Mouse (Mus musculus): ENCODE results near the gene Gm17361. TPM values are rescaled to one million over a fixed set of nuclear protein-coding genes. Genes with fewer than 3 reads are reported as not detected.
"Not testable (repeated sequence)": the region's sequence is repeated elsewhere in the genome, so short reads cannot be mapped to it uniquely, and the experiment has no call there.

The Gm17361 gene
- polyA plus RNA-seq (2011; ENCODE audit: insufficient read length, low read depth, missing spikeins): not detected in 2 replicates

DNA sequence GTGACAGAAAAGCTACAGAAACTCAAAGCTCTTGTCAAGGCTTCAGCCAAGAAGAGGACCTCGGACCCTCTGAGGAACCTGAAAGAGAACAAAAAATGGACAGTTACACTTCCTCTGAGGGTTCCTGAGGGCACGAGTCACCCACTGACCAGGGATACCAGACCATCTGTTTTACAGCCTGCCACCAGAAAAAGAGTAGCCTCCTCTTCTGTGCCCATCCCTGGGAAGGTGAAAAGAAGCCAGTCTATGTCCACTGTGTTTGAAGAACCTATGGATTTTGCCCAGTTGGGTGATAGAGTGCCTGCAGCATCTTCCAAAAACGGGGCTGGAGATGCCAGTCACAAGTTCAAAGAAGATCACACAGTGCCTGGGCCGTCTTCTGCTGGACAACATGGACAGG is at the start of gene Gm17361:
Gm17361 (plus strand) TSS at position 301 of the 400 bp plus-strand sequence.
- H3K27ac ChIP-seq (ENCODE audit: insufficient read depth, low read length); H3K4me3 ChIP-seq (ENCODE audit: insufficient read depth, low read length); H3K4me1 ChIP-seq (ENCODE audit: control insufficient read depth, insufficient read depth, low read length): not testable (repeated sequence)
